Mouse (Mus musculus): Measurements from ENCODE around the gene Msln. TPM values are rescaled to one million over a fixed set of nuclear protein-coding genes. Genes with fewer than 3 reads are reported as not detected.

Msln gene
- total and polyA plus RNA-seq, 2 experiments from 2014 or later = 1.6 to 2.2 TPM

GRCm38 (mm10) chr17:25755627-25756377, 1.6 kb upstream of the Msln start:
- no peaks in the 10 kb centered on the region; the same call in 1 of the 2 replicates for H3K4me1 ChIP-seq (ENCODE audit: insufficient read depth, low read length)
- H3K9me3 ChIP-seq (ENCODE audit: low read length) = no peaks in the 10 kb centered on the region
- no peak overlapping the region for H3K27ac ChIP-seq (ENCODE audit: low read depth, low read length)
- H3K36me3 ChIP-seq (ENCODE audit: insufficient read depth, low read length) = no peaks in the 10 kb centered on the region
- no peak overlapping the region for H3K4me2 ChIP-seq (ENCODE audit: low read depth, low read length, poor library complexity, severe bottlenecking)
- H3K4me3 ChIP-seq (ENCODE audit: low read depth, low read length) = no peak overlapping the region
- TF ChIP-seq CTCF (IDR thresholded peaks at IDR 0.05) = no peak
- ATAC-seq (ENCODE audit: low FRiP score) (no peak), DNase-seq (ENCODE audit: low spot score) (no peak)
- no peak overlapping the region for H3K9ac ChIP-seq (replicated peaks; ENCODE audit: low read length, poor library complexity, severe bottlenecking)
- no peaks in the 10 kb centered on the region for H3K27me3 ChIP-seq (ENCODE audit: insufficient read depth, low read length)
- 68% methylated on average over 4 of the region's 4 CpGs for WGBS

GRCm38 (mm10) chr17:25755086-25755485, 908 bp upstream of the Msln start:
- Histone ChIP-seq H3K27ac (ENCODE audit: low read depth, low read length) (no peak overlapping the region), H3K36me3 (ENCODE audit: insufficient read depth, low read length) (no peaks in the 10 kb centered on the region), H3K9ac (replicated peaks; ENCODE audit: low read length, poor library complexity, severe bottlenecking) (no peak overlapping the region), H3K4me3 (ENCODE audit: low read depth, low read length) (no peak overlapping the region), H3K9me3 (ENCODE audit: low read length) (no peaks in the 10 kb centered on the region), H3K4me1 (ENCODE audit: insufficient read depth, low read length) (no peaks in the 10 kb centered on the region; the same call in 1 of the 2 replicates), H3K27me3 (ENCODE audit: insufficient read depth, low read length) (no peaks in the 10 kb centered on the region), H3K4me2 (ENCODE audit: low read depth, low read length, poor library complexity, severe bottlenecking) (no peak overlapping the region)
- no peak for DNase-seq (ENCODE audit: low spot score)
- WGBS = 83% methylated on average over 4 of the region's 4 CpGs
- no peak for TF ChIP-seq CTCF (IDR thresholded peaks at IDR 0.05)
- no peak for ATAC-seq (ENCODE audit: low FRiP score)

GRCm38 (mm10) chr17:25751446-25751845, 2.7 kb downstream of the Msln start:
- Histone ChIP-seq H3K27me3 (ENCODE audit: insufficient read depth, low read length) (no peaks in the 10 kb centered on the region), H3K27ac (ENCODE audit: low read depth, low read length) (no peak overlapping the region), H3K4me1 (ENCODE audit: insufficient read depth, low read length) (no peaks in the 10 kb centered on the region; the same call in 1 of the 2 replicates), H3K9me3 (ENCODE audit: low read length) (no peaks in the 10 kb centered on the region), H3K4me2 (ENCODE audit: low read depth, low read length, poor library complexity, severe bottlenecking) (no peak overlapping the region), H3K36me3 (ENCODE audit: insufficient read depth, low read length) (no peaks in the 10 kb centered on the region), H3K4me3 (ENCODE audit: low read depth, low read length) (no peak overlapping the region), H3K9ac (replicated peaks; ENCODE audit: low read length, poor library complexity, severe bottlenecking) (no peak overlapping the region)
- ATAC-seq (ENCODE audit: low FRiP score) = no peak
- DNase-seq (ENCODE audit: low spot score) = peak; percentile 9
- WGBS = 65% methylated on average over 5 of the region's 5 CpGs
- no peak for TF ChIP-seq CTCF (IDR thresholded peaks at IDR 0.05)

- H3K4me1 ChIP-seq (ENCODE audit: insufficient read depth, low read length) = no peaks in the 10 kb centered on the region; the same call in 1 of the 2 replicates
- no peak for TF ChIP-seq CTCF (IDR thresholded peaks at IDR 0.05)
- 82% methylated on average over 6 of the region's 6 CpGs for WGBS
- H3K4me3 ChIP-seq (ENCODE audit: low read depth, low read length) = no peak overlapping the region
- no peaks in the 10 kb centered on the region for H3K9me3 ChIP-seq (ENCODE audit: low read length)
- no peaks in the 10 kb centered on the region for H3K36me3 ChIP-seq (ENCODE audit: insufficient read depth, low read length)
- H3K27ac ChIP-seq (ENCODE audit: low read depth, low read length) = no peak overlapping the region
- no peak overlapping the region for H3K9ac ChIP-seq (replicated peaks; ENCODE audit: low read length, poor library complexity, severe bottlenecking)
- DNase-seq (ENCODE audit: low spot score) = no peak
- no peak overlapping the region for H3K4me2 ChIP-seq (ENCODE audit: low read depth, low read length, poor library complexity, severe bottlenecking)
- no peaks in the 10 kb centered on the region for H3K27me3 ChIP-seq (ENCODE audit: insufficient read depth, low read length)
- no peak for ATAC-seq (ENCODE audit: low FRiP score)
Measured at GRCm38 (mm10) chr17:25749314-25749713, 4.9 kb downstream of the Msln start.

- DNase-seq (ENCODE audit: low spot score) (no peak), ATAC-seq (ENCODE audit: low FRiP score) (no peak)
- H3K4me3 ChIP-seq (ENCODE audit: low read depth, low read length) = no peak overlapping the region
- no peaks in the 10 kb centered on the region; the same call in 1 of the 2 replicates for H3K4me1 ChIP-seq (ENCODE audit: insufficient read depth, low read length)
- H3K27ac ChIP-seq (ENCODE audit: low read depth, low read length) = no peak overlapping the region
- H3K4me2 ChIP-seq (ENCODE audit: low read depth, low read length, poor library complexity, severe bottlenecking) = no peak overlapping the region
- WGBS = 94% methylated on average over 4 of the region's 4 CpGs
- H3K9me3 ChIP-seq (ENCODE audit: low read length) = no peaks in the 10 kb centered on the region
- no peak for TF ChIP-seq CTCF (IDR thresholded peaks at IDR 0.05)
- no peak overlapping the region for H3K9ac ChIP-seq (replicated peaks; ENCODE audit: low read length, poor library complexity, severe bottlenecking)
- H3K27me3 ChIP-seq (ENCODE audit: insufficient read depth, low read length) = no peaks in the 10 kb centered on the region
- no peaks in the 10 kb centered on the region for H3K36me3 ChIP-seq (ENCODE audit: insufficient read depth, low read length)
Measured at GRCm38 (mm10) chr17:25748238-25748637, 5.9 kb downstream of the Msln start.

GRCm38 (mm10) chr17:25744311-25744710, 9.9 kb downstream of the Msln start:
- H3K4me2 ChIP-seq (ENCODE audit: low read depth, low read length, poor library complexity, severe bottlenecking) = no peak overlapping the region
- H3K4me1 ChIP-seq (ENCODE audit: insufficient read depth, low read length) = no peaks in the 10 kb centered on the region
- H3K4me3 ChIP-seq (ENCODE audit: low read depth, low read length) = no peak overlapping the region
- H3K27ac ChIP-seq (ENCODE audit: low read depth, low read length) = no peak overlapping the region
- no peaks in the 10 kb centered on the region for H3K9me3 ChIP-seq (ENCODE audit: low read length)
- 81% methylated on average over 10 of the region's 10 CpGs for WGBS
- H3K9ac ChIP-seq (replicated peaks; ENCODE audit: low read length, poor library complexity, severe bottlenecking) = no peak overlapping the region
- ATAC-seq (ENCODE audit: low FRiP score) (no peak), DNase-seq (ENCODE audit: low spot score) (no peak)
- no peaks in the 10 kb centered on the region for H3K36me3 ChIP-seq (ENCODE audit: insufficient read depth, low read length)
- no peaks in the 10 kb centered on the region for H3K27me3 ChIP-seq (ENCODE audit: insufficient read depth, low read length)
- no peak for TF ChIP-seq CTCF (IDR thresholded peaks at IDR 0.05)
